Mouse (Mus musculus): ENCODE data around the gene Gdf3.
A peak's percentile ranks its signal among the peaks of the same experiment; 100 is the strongest.

Gene Gdf3

DNA sequence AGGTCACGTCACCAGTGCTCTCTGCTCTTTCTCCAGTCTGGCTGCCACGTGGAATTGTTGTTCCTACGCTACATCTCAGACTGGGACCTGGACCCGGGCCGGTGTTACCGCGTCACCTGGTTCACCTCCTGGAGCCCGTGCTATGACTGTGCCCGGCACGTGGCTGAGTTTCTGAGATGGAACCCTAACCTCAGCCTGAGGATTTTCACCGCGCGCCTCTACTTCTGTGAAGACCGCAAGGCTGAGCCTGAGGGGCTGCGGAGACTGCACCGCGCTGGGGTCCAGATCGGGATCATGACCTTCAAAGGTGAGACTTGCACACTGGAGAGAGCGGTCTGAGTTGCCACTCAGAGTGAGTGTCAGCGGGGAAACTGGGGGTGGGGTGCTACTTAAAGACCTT, 48.9 kb downstream of the Gdf3 start:
- peak; percentile 4 for DNase-seq

DNA sequence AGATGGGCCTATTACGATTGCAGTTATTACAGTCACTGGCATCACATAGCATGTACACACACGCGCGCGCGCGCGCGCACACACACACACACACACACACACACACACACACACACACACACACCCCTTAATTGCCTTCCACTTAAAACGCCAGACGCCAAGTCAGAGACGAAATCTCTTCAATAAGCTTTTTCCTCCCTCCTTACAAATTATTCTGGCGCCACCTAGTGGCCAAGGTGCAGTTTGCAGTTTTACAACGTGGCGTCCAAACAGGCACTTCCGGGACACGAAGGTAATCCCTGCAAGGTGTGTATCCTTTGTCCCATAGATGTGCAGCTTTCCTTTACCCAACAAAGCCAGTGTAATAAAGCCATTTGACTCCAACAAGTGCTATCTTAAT, 49.5 kb downstream of the Gdf3 start:
- peak; percentile 14 for DNase-seq

GRCm38 (mm10) chr6:122556959-122557561, 52.8 kb downstream of the Gdf3 start:
- DNase-seq: no peak
